Mouse (Mus musculus): Measurements from ENCODE around the gene Slc2a4. TPM values are rescaled to one million over a fixed set of nuclear protein-coding genes. Genes with fewer than 3 reads are reported as not detected.
"Not testable (repeated sequence)": the region's sequence is repeated elsewhere in the genome, so short reads cannot be mapped to it uniquely, and the experiment has no call there.

The Slc2a4 gene
- polyA plus RNA-seq, 1 experiment from 2014 or later = 36.1 TPM

- H3K27me3 ChIP-seq; H3K4me2 ChIP-seq (replicated peaks); H3K9ac ChIP-seq; H3K27ac ChIP-seq; H3K4me3 ChIP-seq; ATAC-seq (ENCODE audit: insufficient number of reproducible peaks, insufficient read depth, low FRiP score, low TSS enrichment); H3K9me3 ChIP-seq: not testable (repeated sequence)
- H3K36me3 ChIP-seq = peaks cover 58% of the 10 kb centered on the region
- 57% methylated on average over 7 of the region's 7 CpGs for WGBS
- peaks cover 40% of the 10 kb centered on the region for H3K4me1 ChIP-seq
Observed at GRCm38 (mm10) chr11:69916652-69917378, 31.2 kb downstream of the Slc2a4 start.

- WGBS = 64% methylated on average over 5 of the region's 5 CpGs
- H3K4me3 ChIP-seq = peak overlapping the region; percentile 91; the same call in 1 of the 2 replicates
- H3K9ac ChIP-seq = peak overlapping the region; percentile 85; the same call in 1 of the 2 replicates
- H3K27me3 ChIP-seq = no peaks in the 10 kb centered on the region
- no peak overlapping the region for H3K27ac ChIP-seq
- H3K4me2 ChIP-seq (replicated peaks) = peak overlapping the region; percentile 98
- H3K9me3 ChIP-seq = no peaks in the 10 kb centered on the region
- no peak for ATAC-seq (ENCODE audit: insufficient number of reproducible peaks, insufficient read depth, low FRiP score, low TSS enrichment)
- peaks cover 40% of the 10 kb centered on the region for H3K4me1 ChIP-seq
- peaks cover 67% of the 10 kb centered on the region for H3K36me3 ChIP-seq
Observed at GRCm38 (mm10) chr11:69915667-69916627, 32.0 kb downstream of the Slc2a4 start.

- Histone ChIP-seq H3K4me3 (peak overlapping the region; percentile 91), H3K9ac (peak overlapping the region; percentile 85), H3K4me2 (replicated peaks) (peak overlapping the region; percentile 98), H3K36me3 (peaks cover 76% of the 10 kb centered on the region), H3K4me1 (peaks cover 40% of the 10 kb centered on the region), H3K9me3 (no peaks in the 10 kb centered on the region), H3K27ac (no peak overlapping the region; the same call in 1 of the 2 replicates), H3K27me3 (no peaks in the 10 kb centered on the region)
- ATAC-seq (ENCODE audit: insufficient number of reproducible peaks, insufficient read depth, low FRiP score, low TSS enrichment) = no peak
- WGBS = 34% methylated on average over 9 of the region's 9 CpGs
Observed at GRCm38 (mm10) chr11:69914917-69915430, 33.0 kb downstream of the Slc2a4 start.

GRCm38 (mm10) chr11:69914372-69914764 lies 33.6 kb downstream of the Slc2a4 start:
- Histone ChIP-seq H3K4me1 (peaks cover 38% of the 10 kb centered on the region), H3K36me3 (peaks cover 82% of the 10 kb centered on the region), H3K4me2 (replicated peaks) (peak overlapping the region; percentile 98), H3K27me3 (no peaks in the 10 kb centered on the region), H3K4me3 (peak overlapping the region; percentile 91), H3K9ac (peak overlapping the region; percentile 85), H3K27ac (peak overlapping the region; percentile 91), H3K9me3 (no peaks in the 10 kb centered on the region)
- no peak for ATAC-seq (ENCODE audit: insufficient number of reproducible peaks, insufficient read depth, low FRiP score, low TSS enrichment)
- 2% methylated on average over 17 of the region's 17 CpGs for WGBS

GRCm38 (mm10) chr11:69913554-69914371 lies 34.2 kb downstream of the Slc2a4 start, which contains the start of gene Gps2:
Gene Gps2, plus strand, starts transcription at chr11:69913888.
- H3K4me3 ChIP-seq = peak within 1 kb of the TSS; percentile 91
- no peaks in the 10 kb centered on the region for H3K27me3 ChIP-seq
- peak within 1 kb of the TSS; percentile 85 for H3K9ac ChIP-seq
- H3K9me3 ChIP-seq = no peaks in the 10 kb centered on the region
- WGBS = 1% methylated on average over 61 of the region's 61 CpGs
- peak within 1 kb of the TSS; percentile 98 for H3K4me2 ChIP-seq (replicated peaks)
- peaks cover 32% of the 10 kb centered on the region for H3K4me1 ChIP-seq
- H3K36me3 ChIP-seq = peaks cover 87% of the 10 kb centered on the region
- peak; percentile 74; the same call in 1 of the 2 replicates for ATAC-seq (ENCODE audit: insufficient number of reproducible peaks, insufficient read depth, low FRiP score, low TSS enrichment)
- peak within 1 kb of the TSS; percentile 91 for H3K27ac ChIP-seq

GRCm38 (mm10) chr11:69912716-69913530 lies 35.1 kb downstream of the Slc2a4 start:
- ATAC-seq (ENCODE audit: insufficient number of reproducible peaks, insufficient read depth, low FRiP score, low TSS enrichment) = peak; percentile 12; the same call in 1 of the 2 replicates
- H3K27ac ChIP-seq = no peak overlapping the region
- peaks cover 29% of the 10 kb centered on the region for H3K4me1 ChIP-seq
- peaks cover 87% of the 10 kb centered on the region for H3K36me3 ChIP-seq
- H3K4me2 ChIP-seq (replicated peaks) = peak overlapping the region; percentile 98
- H3K9me3 ChIP-seq = no peaks in the 10 kb centered on the region
- WGBS = 78% methylated on average over 15 of the region's 15 CpGs
- peak overlapping the region; percentile 39; the same call in 1 of the 2 replicates for H3K9ac ChIP-seq
- H3K4me3 ChIP-seq = peak overlapping the region; percentile 91
- no peaks in the 10 kb centered on the region for H3K27me3 ChIP-seq

- Histone ChIP-seq H3K4me1 (peaks cover 29% of the 10 kb centered on the region), H3K4me2 (replicated peaks) (no peak overlapping the region), H3K27me3 (no peaks in the 10 kb centered on the region), H3K9ac (no peak overlapping the region), H3K27ac (no peak overlapping the region), H3K4me3 (0 out of 2 replicates have a peak overlapping the region, but pooled peaks have one; percentile 2), H3K36me3 (peaks cover 87% of the 10 kb centered on the region), H3K9me3 (no peaks in the 10 kb centered on the region)
- ATAC-seq (ENCODE audit: insufficient number of reproducible peaks, insufficient read depth, low FRiP score, low TSS enrichment) = no peak
- WGBS = 80% methylated on average over 6 of the region's 6 CpGs
Observed at GRCm38 (mm10) chr11:69911701-69912100, 36.3 kb downstream of the Slc2a4 start.

GRCm38 (mm10) chr11:69910781-69911560 lies 37.0 kb downstream of the Slc2a4 start:
- 0 out of 2 replicates have a peak overlapping the region, but pooled peaks have one; percentile 2 for H3K4me3 ChIP-seq
- H3K9me3 ChIP-seq = no peaks in the 10 kb centered on the region
- H3K9ac ChIP-seq = no peak overlapping the region
- H3K36me3 ChIP-seq = peaks cover 87% of the 10 kb centered on the region
- no peak overlapping the region for H3K4me2 ChIP-seq (replicated peaks)
- H3K4me1 ChIP-seq = peaks cover 24% of the 10 kb centered on the region
- no peak overlapping the region for H3K27ac ChIP-seq
- 92% methylated on average over 17 of the region's 17 CpGs for WGBS
- ATAC-seq (ENCODE audit: insufficient number of reproducible peaks, insufficient read depth, low FRiP score, low TSS enrichment) = no peak
- H3K27me3 ChIP-seq = no peaks in the 10 kb centered on the region

GRCm38 (mm10) chr11:69910177-69910576 lies 37.8 kb downstream of the Slc2a4 start:
- no peaks in the 10 kb centered on the region for H3K27me3 ChIP-seq
- H3K4me1 ChIP-seq = peaks cover 16% of the 10 kb centered on the region
- no peaks in the 10 kb centered on the region for H3K9me3 ChIP-seq
- no peak overlapping the region for H3K4me2 ChIP-seq (replicated peaks)
- WGBS = 90% methylated on average over 8 of the region's 8 CpGs
- no peak overlapping the region for H3K9ac ChIP-seq
- peaks cover 87% of the 10 kb centered on the region for H3K36me3 ChIP-seq
- no peak overlapping the region for H3K4me3 ChIP-seq
- no peak for ATAC-seq (ENCODE audit: insufficient number of reproducible peaks, insufficient read depth, low FRiP score, low TSS enrichment)
- H3K27ac ChIP-seq = no peak overlapping the region

- Histone ChIP-seq H3K4me3 (no peak overlapping the region), H3K4me2 (replicated peaks) (no peak overlapping the region), H3K4me1 (peaks cover 9% of the 10 kb centered on the region; the same call in 1 of the 2 replicates), H3K27me3 (no peaks in the 10 kb centered on the region), H3K36me3 (peaks cover 92% of the 10 kb centered on the region), H3K9ac (no peak overlapping the region), H3K9me3 (no peaks in the 10 kb centered on the region), H3K27ac (no peak overlapping the region)
- 92% methylated on average over 5 of the region's 5 CpGs for WGBS
- ATAC-seq (ENCODE audit: insufficient number of reproducible peaks, insufficient read depth, low FRiP score, low TSS enrichment) = no peak
Observed at GRCm38 (mm10) chr11:69909174-69909573, 38.8 kb downstream of the Slc2a4 start.

Measured in embryonic facial prominence, embryonic 12.5 days (tissue).